Mouse (Mus musculus): ENCODE results near the gene Tbl3. TPM values are rescaled to one million over a fixed set of nuclear protein-coding genes. Genes with fewer than 3 reads are reported as not detected.

Gene Tbl3
- polyA plus RNA-seq (2014; fragmentation: Nextera tagmentation; extraction: Ambion mirVana) = 39.2 and 40.2 TPM in 2 replicates

DNA sequence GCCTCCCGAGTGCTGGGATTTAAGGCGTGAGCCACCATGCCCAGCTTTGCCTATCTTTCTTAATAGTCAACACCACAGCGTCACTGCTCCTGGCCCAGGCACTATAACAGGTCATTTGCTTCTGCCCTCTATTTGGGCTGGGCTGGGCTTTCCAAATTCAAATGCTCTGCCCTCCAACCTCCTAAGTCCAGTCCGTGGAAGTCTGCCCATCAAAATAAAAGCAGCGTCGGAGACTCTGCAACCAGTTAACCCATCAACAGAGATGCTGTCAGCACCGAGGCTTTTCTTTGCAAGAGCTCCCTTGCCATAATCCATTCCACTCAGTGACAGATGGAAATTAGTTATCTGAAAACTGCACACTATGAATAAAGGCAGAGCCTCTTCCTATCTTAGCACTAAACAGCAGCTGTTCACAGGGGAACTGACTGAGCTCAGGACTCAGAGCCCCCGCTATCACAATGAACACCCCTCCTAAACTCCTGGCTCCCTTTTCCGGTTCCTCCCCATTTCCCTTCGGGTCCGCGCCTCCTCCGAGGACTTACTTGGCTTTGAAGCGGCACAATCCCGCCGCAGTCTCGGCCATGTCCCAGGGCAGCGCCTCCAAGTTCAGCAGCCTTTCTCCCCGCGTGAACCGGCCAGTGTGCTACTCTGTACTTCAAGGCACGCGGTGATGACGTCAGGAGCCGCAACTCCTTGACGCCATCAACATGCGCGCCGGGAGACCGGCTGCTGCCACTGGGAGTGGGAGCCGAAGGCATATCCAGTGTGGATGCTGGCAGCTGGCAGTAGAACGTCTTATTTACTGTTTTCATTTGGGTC lies at the start of gene Tbl3:
TSS of gene Tbl3 (minus strand) at position 679 of the 819 bp plus-strand sequence.
- H3K9ac ChIP-seq (ENCODE audit: low read length) = peak within 1 kb of the TSS; percentile 86
- peak within 1 kb of the TSS; percentile 70 to 82 for H3K4me3 ChIP-seq (ENCODE audit: control insufficient read depth in 1 of 2, insufficient read depth in 1 of 2, low read depth in 1 of 2, low read length in 2 of 2)
- peak; percentile 80 for ATAC-seq (ENCODE audit: insufficient number of reproducible peaks, insufficient read depth, low FRiP score, low read depth)
- H3K9me3 ChIP-seq (ENCODE audit: control insufficient read depth, low read length) = no peaks in the 10 kb centered on the region
- peaks cover 5 to 11% of the 10 kb centered on the region in 2 experiments; a peak in 3 of 4 replicates for H3K4me1 ChIP-seq (ENCODE audit: control insufficient read depth in 2 of 2, insufficient read depth in 2 of 2, low read length in 2 of 2)
- H3K4me2 ChIP-seq (ENCODE audit: low read length) = peak within 1 kb of the TSS; percentile 84
- WGBS = 3% methylated on average over 32 of the region's 32 CpGs
- H3K27ac ChIP-seq (replicated peaks in 1 of 2; ENCODE audit: control insufficient read depth in 1 of 2, insufficient read depth in 1 of 2, low read depth in 2 of 2, low read length in 2 of 2) = peak within 1 kb of the TSS; percentile 85
- H3K36me3 ChIP-seq (ENCODE audit: control insufficient read depth, insufficient read depth, low read length) = peaks cover 35% of the 10 kb centered on the region
- H3K27me3 ChIP-seq (ENCODE audit: control insufficient read depth, insufficient read depth, low read length) = no peaks in the 10 kb centered on the region

DNA sequence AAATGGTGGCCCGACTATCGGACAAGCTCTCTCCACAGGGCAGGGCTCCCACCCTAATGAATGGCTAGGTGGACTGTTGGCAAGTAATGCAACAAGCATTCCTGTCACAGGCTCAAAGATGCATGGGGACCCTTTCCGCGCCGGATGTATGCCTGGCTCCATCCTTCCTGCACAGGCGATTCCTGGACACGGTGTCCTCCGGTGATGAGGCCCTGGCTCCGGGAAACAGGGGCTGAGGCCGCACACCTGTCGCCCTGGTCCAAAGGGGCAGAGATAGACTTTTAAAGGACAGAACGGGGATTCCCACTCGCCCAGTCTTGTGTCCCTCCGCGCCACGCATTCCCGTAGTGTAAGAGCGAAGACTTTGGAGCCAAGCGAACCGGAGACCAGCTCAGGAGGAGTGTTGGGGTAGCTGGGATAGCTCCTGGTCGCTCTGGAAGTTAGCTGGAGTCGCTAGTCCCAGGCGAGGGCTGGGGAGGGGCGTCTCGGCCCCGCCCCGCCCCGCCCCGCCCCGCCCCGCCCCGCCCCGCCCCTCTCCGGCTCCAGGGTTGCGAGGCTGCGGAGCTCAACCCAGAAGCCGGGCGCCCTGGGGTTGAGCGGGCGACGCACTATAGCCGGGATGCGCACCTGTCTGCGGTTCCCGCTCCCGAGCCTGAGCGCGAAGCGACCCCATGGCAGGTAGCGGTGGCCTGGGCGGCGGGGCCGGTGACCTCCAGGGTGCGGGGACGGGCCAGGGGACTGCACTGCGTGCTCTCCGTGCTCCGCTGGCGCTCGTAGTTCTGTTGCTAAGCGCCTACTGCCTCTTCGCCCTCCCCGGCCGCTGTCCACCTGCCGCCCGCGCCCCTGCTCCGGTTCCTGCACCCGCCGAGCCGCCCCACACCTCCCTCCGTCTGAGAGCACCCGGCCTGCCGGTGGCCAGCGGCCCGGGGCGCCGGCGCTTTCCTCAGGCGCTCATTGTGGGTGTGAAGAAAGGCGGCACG lies 45.2 kb upstream of the Tbl3 start, which contains the start of gene Hs3st6:
TSS of gene Hs3st6 (plus strand) at position 574 of the 980 bp plus-strand sequence.
- peaks cover 64% of the 10 kb centered on the region for H3K27me3 ChIP-seq (ENCODE audit: control insufficient read depth, insufficient read depth, low read length)
- peak within 1 kb of the TSS; percentile 61 for H3K9ac ChIP-seq (ENCODE audit: low read length)
- peak within 1 kb of the TSS; percentile 97 for H3K4me2 ChIP-seq (ENCODE audit: low read length)
- under 1% methylated on average over 69 of the region's 82 CpGs for WGBS
- peak within 1 kb of the TSS; percentile 54 to 55 for H3K4me3 ChIP-seq (ENCODE audit: control insufficient read depth in 1 of 2, insufficient read depth in 1 of 2, low read depth in 1 of 2, low read length in 2 of 2)
- no peak within 1 kb of the TSS for H3K27ac ChIP-seq (replicated peaks in 1 of 2; ENCODE audit: control insufficient read depth in 1 of 2, insufficient read depth in 1 of 2, low read depth in 2 of 2, low read length in 2 of 2)
- H3K36me3 ChIP-seq (ENCODE audit: control insufficient read depth, insufficient read depth, low read length) = no peaks in the 10 kb centered on the region
- H3K9me3 ChIP-seq (ENCODE audit: control insufficient read depth, low read length) = no peaks in the 10 kb centered on the region
- peaks cover 3 to 12% of the 10 kb centered on the region in 2 experiments; a peak in 3 of 4 replicates for H3K4me1 ChIP-seq (ENCODE audit: control insufficient read depth in 2 of 2, insufficient read depth in 2 of 2, low read length in 2 of 2)
- ATAC-seq (ENCODE audit: insufficient number of reproducible peaks, insufficient read depth, low FRiP score, low read depth) = peak; percentile 74

DNA sequence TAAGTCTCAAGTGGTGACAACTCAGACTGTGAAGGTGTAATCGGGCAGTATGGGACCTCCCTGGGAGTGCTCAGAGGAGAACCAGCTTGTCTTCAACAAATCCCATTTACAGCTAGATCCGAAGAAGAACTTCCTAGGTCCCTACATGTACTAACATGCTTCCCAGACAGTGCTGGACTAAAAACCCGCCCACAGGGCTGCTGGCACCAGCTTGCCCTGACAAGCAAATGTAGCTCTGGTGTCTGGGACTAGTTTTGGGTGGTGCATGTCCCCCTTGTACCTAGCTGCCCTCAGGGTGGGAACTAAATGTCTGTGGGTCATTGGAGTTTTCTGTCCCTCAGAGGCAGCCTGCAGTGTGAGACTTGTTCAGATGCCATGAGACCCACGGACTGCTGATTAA lies 44.1 kb upstream of the Tbl3 start:
- no peak for ATAC-seq (ENCODE audit: insufficient number of reproducible peaks, insufficient read depth, low FRiP score, low read depth)
- H3K4me2 ChIP-seq (ENCODE audit: low read length) = no peak overlapping the region
- no peak overlapping the region for H3K4me3 ChIP-seq (ENCODE audit: control insufficient read depth in 1 of 2, insufficient read depth in 1 of 2, low read depth in 1 of 2, low read length in 2 of 2)
- H3K9me3 ChIP-seq (ENCODE audit: control insufficient read depth, low read length) = no peaks in the 10 kb centered on the region
- H3K27ac ChIP-seq (replicated peaks in 1 of 2; ENCODE audit: control insufficient read depth in 1 of 2, insufficient read depth in 1 of 2, low read depth in 2 of 2, low read length in 2 of 2) = no peak overlapping the region
- H3K27me3 ChIP-seq (ENCODE audit: control insufficient read depth, insufficient read depth, low read length) = peaks cover 64% of the 10 kb centered on the region
- H3K4me1 ChIP-seq (ENCODE audit: control insufficient read depth in 2 of 2, insufficient read depth in 2 of 2, low read length in 2 of 2) = peaks cover 3 to 12% of the 10 kb centered on the region in 2 experiments; a peak in 3 of 4 replicates
- H3K36me3 ChIP-seq (ENCODE audit: control insufficient read depth, insufficient read depth, low read length) = no peaks in the 10 kb centered on the region
- no peak overlapping the region for H3K9ac ChIP-seq (ENCODE audit: low read length)
- WGBS = 12% methylated on average over 4 of the region's 4 CpGs

DNA sequence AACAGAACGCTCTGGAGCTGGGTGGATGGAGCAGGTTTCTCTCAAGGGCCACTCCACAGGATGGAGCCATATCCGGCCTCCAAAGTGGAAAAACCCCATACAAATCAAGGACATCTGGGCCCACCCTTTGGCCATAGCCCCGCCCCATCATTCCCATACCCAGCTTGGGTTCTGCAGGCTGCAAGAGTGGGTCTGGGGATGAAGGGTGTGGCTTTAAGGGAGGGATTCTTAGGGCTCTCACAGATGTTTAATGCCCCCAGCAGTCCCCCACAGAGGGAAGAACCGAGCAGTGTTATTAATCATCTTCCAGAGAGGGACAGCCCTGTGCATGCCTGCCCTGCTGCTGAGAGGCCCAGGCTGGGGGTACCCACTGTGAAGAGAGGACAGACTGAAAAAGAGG lies 39.5 kb upstream of the Tbl3 start:
- 34% methylated on average over 4 of the region's 4 CpGs for WGBS
- Histone ChIP-seq H3K9me3 (ENCODE audit: control insufficient read depth, low read length) (no peaks in the 10 kb centered on the region), H3K4me3 (ENCODE audit: control insufficient read depth in 1 of 2, insufficient read depth in 1 of 2, low read depth in 1 of 2, low read length in 2 of 2) (no peak overlapping the region), H3K36me3 (ENCODE audit: control insufficient read depth, insufficient read depth, low read length) (peaks cover 10% of the 10 kb centered on the region; the same call in 1 of the 2 replicates), H3K4me1 (ENCODE audit: control insufficient read depth in 2 of 2, insufficient read depth in 2 of 2, low read length in 2 of 2) (no peaks in the 10 kb centered on the region), H3K27me3 (ENCODE audit: control insufficient read depth, insufficient read depth, low read length) (peaks cover 21% of the 10 kb centered on the region), H3K4me2 (ENCODE audit: low read length) (no peak overlapping the region), H3K27ac (replicated peaks in 1 of 2; ENCODE audit: control insufficient read depth in 1 of 2, insufficient read depth in 1 of 2, low read depth in 2 of 2, low read length in 2 of 2) (no peak overlapping the region), H3K9ac (ENCODE audit: low read length) (no peak overlapping the region)
- ATAC-seq (ENCODE audit: insufficient number of reproducible peaks, insufficient read depth, low FRiP score, low read depth) = no peak

DNA sequence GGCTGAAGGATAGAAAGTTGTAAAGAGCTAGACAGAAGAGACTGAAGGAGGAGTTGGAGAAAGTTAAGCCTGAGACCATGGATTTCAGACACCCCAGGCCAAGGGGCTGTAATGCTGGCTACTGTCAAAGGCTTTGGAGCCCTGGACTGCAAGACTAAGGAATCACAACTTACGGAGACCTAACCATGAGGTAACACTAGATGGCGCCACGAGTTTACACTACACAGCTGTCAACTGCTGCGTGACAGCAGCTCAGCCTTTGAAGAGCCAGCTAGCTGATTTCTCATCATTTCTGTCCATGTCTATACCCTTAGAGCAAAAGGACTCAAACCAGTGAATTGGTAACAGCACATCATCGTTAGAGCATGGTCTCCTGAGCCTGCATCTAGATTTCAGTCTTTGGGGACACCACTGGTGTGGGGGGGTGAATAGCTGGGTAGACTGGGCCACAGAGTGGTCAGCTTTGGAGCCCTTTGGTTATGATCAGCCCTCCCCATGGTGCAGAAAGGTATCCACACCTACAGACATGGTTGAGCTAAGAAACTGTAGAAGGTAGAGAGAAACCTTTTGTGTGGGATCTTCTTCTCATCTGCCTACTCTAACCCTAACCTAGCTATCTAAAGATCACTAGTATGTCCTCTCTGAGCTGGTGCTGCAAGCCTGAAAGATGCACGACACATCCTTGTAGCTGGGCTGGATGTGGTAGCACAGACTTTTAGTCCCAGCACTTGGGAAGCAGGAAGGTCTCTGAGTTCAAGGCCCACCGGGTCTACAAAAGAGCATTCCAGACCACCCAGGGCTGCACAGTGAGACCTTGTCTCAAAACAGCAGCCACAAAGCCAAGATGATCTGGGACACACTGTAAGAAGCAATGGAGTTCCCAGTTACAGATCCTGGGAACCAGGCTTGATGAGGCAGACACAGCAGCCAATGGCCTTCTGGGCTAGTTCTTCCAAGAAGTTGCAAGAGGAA lies 38.4 kb upstream of the Tbl3 start:
- Histone ChIP-seq H3K4me3 (ENCODE audit: control insufficient read depth in 1 of 2, insufficient read depth in 1 of 2, low read depth in 1 of 2, low read length in 2 of 2) (no peak overlapping the region), H3K27ac (replicated peaks in 1 of 2; ENCODE audit: control insufficient read depth in 1 of 2, insufficient read depth in 1 of 2, low read depth in 2 of 2, low read length in 2 of 2) (no peak overlapping the region), H3K4me1 (ENCODE audit: control insufficient read depth in 2 of 2, insufficient read depth in 2 of 2, low read length in 2 of 2) (no peaks in the 10 kb centered on the region), H3K36me3 (ENCODE audit: control insufficient read depth, insufficient read depth, low read length) (peaks cover 21% of the 10 kb centered on the region; the same call in 1 of the 2 replicates), H3K9me3 (ENCODE audit: control insufficient read depth, low read length) (no peaks in the 10 kb centered on the region), H3K27me3 (ENCODE audit: control insufficient read depth, insufficient read depth, low read length) (peaks cover 11% of the 10 kb centered on the region), H3K4me2 (ENCODE audit: low read length) (no peak overlapping the region), H3K9ac (ENCODE audit: low read length) (no peak overlapping the region)
- 22% methylated on average over 7 of the region's 7 CpGs for WGBS
- ATAC-seq (ENCODE audit: insufficient number of reproducible peaks, insufficient read depth, low FRiP score, low read depth) = no peak

DNA sequence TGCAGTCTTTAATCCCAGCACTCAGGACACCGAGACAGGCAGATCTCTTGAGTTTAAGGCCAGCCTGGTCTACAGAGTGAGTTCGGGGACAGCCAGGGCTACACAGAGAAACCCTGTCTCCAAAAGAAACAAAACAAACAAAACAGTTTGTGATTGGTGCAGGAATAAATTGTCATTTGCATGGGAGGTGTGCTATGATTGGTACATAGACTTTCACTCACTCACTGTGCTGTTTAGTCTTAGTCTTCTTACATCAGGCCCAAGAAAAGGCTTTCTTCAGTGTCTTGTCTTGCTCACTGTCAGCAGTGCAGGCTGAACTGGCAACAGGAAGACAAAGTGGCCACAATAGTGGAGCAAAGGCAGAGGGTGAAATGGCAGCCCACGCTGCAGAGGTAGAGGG lies 36.9 kb upstream of the Tbl3 start:
- Histone ChIP-seq H3K9me3 (ENCODE audit: control insufficient read depth, low read length) (no peaks in the 10 kb centered on the region), H3K27ac (replicated peaks in 1 of 2; ENCODE audit: control insufficient read depth in 1 of 2, insufficient read depth in 1 of 2, low read depth in 2 of 2, low read length in 2 of 2) (no peak overlapping the region), H3K4me3 (ENCODE audit: control insufficient read depth in 1 of 2, insufficient read depth in 1 of 2, low read depth in 1 of 2, low read length in 2 of 2) (no peak overlapping the region), H3K9ac (ENCODE audit: low read length) (no peak overlapping the region), H3K27me3 (ENCODE audit: control insufficient read depth, insufficient read depth, low read length) (no peaks in the 10 kb centered on the region; the same call in 1 of the 2 replicates), H3K4me2 (ENCODE audit: low read length) (no peak overlapping the region), H3K4me1 (ENCODE audit: control insufficient read depth in 2 of 2, insufficient read depth in 2 of 2, low read length in 2 of 2) (no peaks in the 10 kb centered on the region), H3K36me3 (ENCODE audit: control insufficient read depth, insufficient read depth, low read length) (peaks cover 31% of the 10 kb centered on the region)
- ATAC-seq (ENCODE audit: insufficient number of reproducible peaks, insufficient read depth, low FRiP score, low read depth) = no peak
- 66% methylated on average over 3 of the region's 3 CpGs for WGBS

Data from heart, embryonic 14.5 days (tissue).